ENCODE assay signal across 16 mouse cellular contexts in genomic region chr10:83795500-83795899, GRCm38 (mm10).
"Had no signal": no experiment of that assay in that cellular context is flagged by ENCODE, and none has a peak within 500 bp of the region (broad histone marks: within the 10 kb centered on the region; RNA-seq: fewer than 3 reads in every experiment).

No protein-coding gene starts in this region.

- DNase-seq: liver; liver, embryonic 13.5 days; liver, postnatal 0 days; right cerebral cortex, postnatal 14 days; thymus, adult 2 months; thymus, postnatal 25 days; thymus, postnatal 4 days had no signal

- H3K4me3 ChIP-seq: liver, embryonic 13.5 days; liver, embryonic 15.5 days; megakaryocyte, embryonic 14.5 days; midbrain, embryonic 12.5 days; midbrain, embryonic 15.5 days; neural tube, embryonic 12.5 days; stomach, embryonic 15.5 days had no signal

- H3K9ac ChIP-seq: liver, embryonic 13.5 days; liver, embryonic 15.5 days; liver, postnatal 0 days; midbrain, embryonic 12.5 days; midbrain, embryonic 15.5 days; neural tube, embryonic 12.5 days; stomach, embryonic 15.5 days had no signal

- H3K4me2 ChIP-seq: liver, embryonic 11.5 days; liver, embryonic 13.5 days; liver, embryonic 15.5 days; midbrain, embryonic 12.5 days; midbrain, embryonic 15.5 days; neural tube, embryonic 12.5 days; stomach, embryonic 15.5 days had no signal

- H3K27me3 ChIP-seq: liver, embryonic 13.5 days; liver, embryonic 15.5 days; midbrain, embryonic 12.5 days; midbrain, embryonic 15.5 days; neural tube, embryonic 12.5 days; stomach, embryonic 15.5 days had no signal

- H3K27ac ChIP-seq: liver, embryonic 13.5 days; liver, embryonic 15.5 days; macrophage; midbrain, embryonic 12.5 days; midbrain, embryonic 15.5 days; neural tube, embryonic 12.5 days; stomach, embryonic 15.5 days; stomach, postnatal 0 days had no signal

- H3K36me3 ChIP-seq: liver, embryonic 13.5 days; liver, embryonic 15.5 days; midbrain, embryonic 12.5 days; midbrain, embryonic 15.5 days; neural tube, embryonic 12.5 days; stomach, embryonic 15.5 days had no signal

- H3K4me1 ChIP-seq: liver, embryonic 13.5 days; liver, embryonic 15.5 days; megakaryocyte, embryonic 14.5 days; midbrain, embryonic 12.5 days; midbrain, embryonic 15.5 days; neural tube, embryonic 12.5 days; stomach, embryonic 15.5 days had no signal

- H3K9me3 ChIP-seq: liver, embryonic 13.5 days; liver, embryonic 15.5 days; midbrain, embryonic 12.5 days; midbrain, embryonic 15.5 days; neural tube, embryonic 12.5 days; stomach, embryonic 15.5 days had no signal

- ATAC-seq: liver, postnatal 0 days; midbrain, embryonic 15.5 days had no signal
